Mouse (Mus musculus): ENCODE measurements around the gene Maml3. TPM values are rescaled to one million over a fixed set of nuclear protein-coding genes. Genes with fewer than 3 reads are reported as not detected.

Maml3 gene
- total RNA-seq, 2 experiments from 2014 or later = 8.7 to 9.8 TPM

DNA sequence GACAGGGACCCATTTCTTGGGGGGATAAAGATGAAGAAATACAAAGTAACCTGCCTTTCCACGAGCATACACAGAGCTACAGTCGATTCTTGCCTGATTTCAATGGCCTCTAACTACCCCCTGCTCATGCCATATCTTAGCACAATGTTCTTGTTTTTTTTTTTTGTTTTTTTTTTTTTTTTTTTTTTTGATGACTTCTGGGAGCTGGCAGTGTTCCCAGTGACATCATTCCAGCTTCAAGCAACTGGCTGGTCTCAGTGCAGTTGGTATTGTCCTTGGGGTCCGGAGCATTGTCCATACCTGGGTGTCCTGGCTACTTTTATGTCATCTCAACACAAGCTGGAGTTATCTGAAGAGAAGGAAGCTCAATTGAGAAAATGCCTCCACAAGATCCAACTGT is 429.9 kb downstream of the Maml3 start:
- Histone ChIP-seq H3K27ac (no peak overlapping the region), H3K4me3 (no peak overlapping the region)
- no peak for DNase-seq (ENCODE audit: low spot score in 2 of 2)
- no peak for TF ChIP-seq CTCF (conservative IDR thresholded peaks at IDR 0.05)

GRCm38 (mm10) chr3:51673408-51674086 is 431.3 kb downstream of the Maml3 start:
- TF ChIP-seq CTCF (conservative IDR thresholded peaks at IDR 0.05) = peak; percentile 72
- H3K27ac ChIP-seq = no peak overlapping the region
- H3K4me3 ChIP-seq = no peak overlapping the region
- peak in 1 of 2 experiments; percentile 38 for DNase-seq (ENCODE audit: low spot score in 2 of 2)

- TF ChIP-seq CTCF (conservative IDR thresholded peaks at IDR 0.05) = no peak
- Histone ChIP-seq H3K4me3 (no peak overlapping the region), H3K27ac (no peak overlapping the region)
- no peak for DNase-seq (ENCODE audit: low spot score in 2 of 2)
Measured at GRCm38 (mm10) chr3:51672631-51673030, 432.2 kb downstream of the Maml3 start.

- no peak overlapping the region for H3K4me3 ChIP-seq
Measured at GRCm38 (mm10) chr3:51671071-51671469, 433.8 kb downstream of the Maml3 start.

DNA sequence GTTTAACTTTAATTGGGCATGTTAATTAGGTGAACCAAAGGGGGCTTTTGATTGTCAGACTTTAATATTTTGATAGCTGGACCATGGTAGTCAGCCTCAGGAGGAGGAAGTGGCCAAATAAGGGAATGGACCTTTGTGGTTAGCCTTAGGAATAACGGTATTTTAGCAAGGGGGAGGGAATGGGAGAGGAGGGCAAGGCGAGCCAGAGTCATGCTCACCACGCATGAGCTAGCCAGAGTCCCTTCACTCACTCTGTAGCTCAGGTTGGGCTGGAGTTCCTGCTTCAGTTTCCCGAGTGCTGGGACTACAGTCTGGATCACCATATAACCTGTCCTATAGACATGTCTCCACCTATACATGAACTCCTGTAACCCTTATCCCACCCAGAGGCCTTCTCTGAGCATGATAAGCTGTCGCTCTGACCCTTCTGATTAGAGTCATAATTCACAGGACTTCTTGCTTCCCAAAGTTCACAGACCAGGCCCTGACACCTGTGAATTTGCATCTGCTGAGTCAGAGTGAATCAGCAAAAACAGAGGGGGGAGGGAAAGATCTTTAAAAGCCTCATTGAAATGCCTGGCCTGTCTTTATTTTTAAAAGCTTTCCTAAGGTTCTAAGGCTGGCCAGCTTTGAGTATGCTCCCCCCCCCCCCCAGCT is 434.3 kb downstream of the Maml3 start:
- no peak for TF ChIP-seq CTCF (conservative IDR thresholded peaks at IDR 0.05)
- no peak overlapping the region for H3K4me3 ChIP-seq
- no peak overlapping the region for H3K27ac ChIP-seq
- DNase-seq (ENCODE audit: low spot score in 2 of 2) = no peak

More at GRCm38 (mm10) chr3:51671071-51671469, 433.8 kb downstream of the Maml3 start:
- no peak for TF ChIP-seq CTCF (conservative IDR thresholded peaks at IDR 0.05)
- DNase-seq (ENCODE audit: low spot score in 2 of 2) = no peak
- no peak overlapping the region for H3K27ac ChIP-seq

DNA sequence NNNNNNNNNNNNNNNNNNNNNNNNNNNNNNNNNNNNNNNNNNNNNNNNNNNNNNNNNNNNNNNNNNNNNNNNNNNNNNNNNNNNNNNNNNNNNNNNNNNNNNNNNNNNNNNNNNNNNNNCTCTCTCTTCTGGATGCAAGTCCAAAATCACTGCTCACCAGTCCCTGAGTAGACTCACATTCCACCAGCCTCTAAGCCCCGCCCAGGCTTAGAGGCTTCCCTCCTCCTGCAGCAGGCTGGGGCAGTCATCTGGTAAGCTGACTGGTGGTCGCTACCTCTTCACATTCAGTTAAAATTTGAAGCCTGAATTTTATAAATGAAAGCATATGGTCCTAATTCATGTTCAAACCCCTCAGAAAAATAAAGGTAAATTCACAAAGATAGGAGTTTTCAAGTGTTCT is 436.3 kb downstream of the Maml3 start:
- TF ChIP-seq CTCF (conservative IDR thresholded peaks at IDR 0.05) = no peak
- Histone ChIP-seq H3K27ac (no peak overlapping the region), H3K4me3 (no peak overlapping the region)
- no peak for DNase-seq (ENCODE audit: low spot score in 2 of 2)

GRCm38 (mm10) chr3:51662557-51662956 is 442.3 kb downstream of the Maml3 start:
- TF ChIP-seq CTCF (conservative IDR thresholded peaks at IDR 0.05) = no peak
- DNase-seq (ENCODE audit: low spot score in 2 of 2) = no peak
- no peak overlapping the region for H3K4me3 ChIP-seq
- peak overlapping the region; percentile 3; the same call in 1 of the 2 replicates for H3K27ac ChIP-seq

DNA sequence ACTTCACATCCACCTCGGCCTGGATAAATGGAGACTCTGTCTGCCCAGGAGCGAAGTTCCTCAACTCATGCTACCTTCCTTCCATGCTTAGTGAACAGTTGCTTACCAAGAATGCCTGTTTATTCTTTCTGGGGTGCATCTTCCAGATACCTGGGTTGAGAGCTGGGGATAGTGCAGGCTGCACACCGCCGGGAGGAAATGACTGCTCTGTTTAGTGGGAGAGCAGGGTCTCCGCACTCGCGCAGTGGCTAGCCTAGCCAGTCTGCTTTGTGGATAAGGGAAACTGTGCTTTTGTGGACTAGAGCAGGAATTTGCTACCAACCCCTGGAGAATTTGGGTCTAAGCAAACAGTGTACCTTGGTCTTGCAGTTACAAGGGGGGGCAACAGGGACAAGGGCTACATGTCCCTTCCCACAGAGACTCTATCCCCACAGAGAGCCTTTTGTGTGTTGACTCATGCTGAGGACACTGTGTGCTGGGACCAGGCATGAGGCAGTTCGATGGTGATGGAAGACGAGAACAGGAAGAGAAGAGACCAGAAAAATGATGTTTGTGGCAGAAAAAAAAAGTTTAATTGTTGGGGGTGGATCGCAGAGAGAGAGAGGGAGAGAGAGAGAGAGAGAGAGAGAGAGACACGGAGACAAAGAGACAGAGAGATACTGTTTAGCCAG is 442.9 kb downstream of the Maml3 start:
- H3K4me3 ChIP-seq = no peak overlapping the region
- no peak for DNase-seq (ENCODE audit: low spot score in 2 of 2)
- H3K27ac ChIP-seq = peak overlapping the region; percentile 3; the same call in 1 of the 2 replicates
- TF ChIP-seq CTCF (conservative IDR thresholded peaks at IDR 0.05) = no peak

DNA sequence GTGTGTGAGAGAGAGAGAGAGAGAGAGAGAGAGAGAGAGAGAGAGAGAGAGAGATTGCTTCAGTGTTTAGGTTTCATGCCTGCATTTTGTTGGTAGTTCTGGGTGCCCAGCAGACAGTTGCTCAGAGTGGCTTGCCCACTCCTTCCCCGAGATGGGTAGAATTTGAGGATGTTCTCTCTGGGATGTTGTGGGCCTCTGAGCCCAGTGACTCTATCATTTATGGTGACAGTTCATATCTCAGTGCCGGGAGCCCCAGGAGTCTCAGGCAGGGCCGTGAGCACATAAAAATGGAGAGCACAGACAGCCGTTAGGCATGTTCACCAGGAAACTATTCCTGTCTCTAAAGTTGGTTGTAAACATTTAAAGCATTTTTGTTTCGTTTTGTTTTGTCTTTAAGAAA is 443.5 kb downstream of the Maml3 start:
- no peak for DNase-seq (ENCODE audit: low spot score in 2 of 2)
- no peak for TF ChIP-seq CTCF (conservative IDR thresholded peaks at IDR 0.05)
- Histone ChIP-seq H3K4me3 (no peak overlapping the region), H3K27ac (no peak overlapping the region)

DNA sequence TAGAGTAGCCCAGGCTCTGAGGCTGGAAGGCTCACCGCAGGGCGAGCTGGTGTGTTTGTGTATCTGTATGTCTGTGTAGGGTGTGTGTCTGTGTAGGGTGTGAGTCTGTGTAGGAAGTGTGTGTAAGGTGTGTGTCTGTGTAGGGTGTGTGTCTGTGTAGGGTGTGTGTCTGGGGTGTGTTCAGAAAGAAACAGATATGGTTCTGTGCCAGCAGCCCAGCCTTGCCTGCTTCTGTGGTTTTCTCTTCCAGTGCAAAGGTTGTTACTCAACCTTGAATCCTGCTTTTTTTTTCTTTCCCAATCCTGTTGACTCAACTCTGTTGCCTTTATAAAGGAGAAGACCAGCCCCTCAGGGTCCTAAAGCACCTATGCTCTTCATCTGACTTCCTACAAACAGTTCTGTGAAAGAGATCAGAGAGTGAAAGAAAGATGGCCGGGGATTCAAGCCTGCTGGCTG is 444.0 kb downstream of the Maml3 start:
- TF ChIP-seq CTCF (conservative IDR thresholded peaks at IDR 0.05) = no peak
- no peak overlapping the region for H3K4me3 ChIP-seq

DNA sequence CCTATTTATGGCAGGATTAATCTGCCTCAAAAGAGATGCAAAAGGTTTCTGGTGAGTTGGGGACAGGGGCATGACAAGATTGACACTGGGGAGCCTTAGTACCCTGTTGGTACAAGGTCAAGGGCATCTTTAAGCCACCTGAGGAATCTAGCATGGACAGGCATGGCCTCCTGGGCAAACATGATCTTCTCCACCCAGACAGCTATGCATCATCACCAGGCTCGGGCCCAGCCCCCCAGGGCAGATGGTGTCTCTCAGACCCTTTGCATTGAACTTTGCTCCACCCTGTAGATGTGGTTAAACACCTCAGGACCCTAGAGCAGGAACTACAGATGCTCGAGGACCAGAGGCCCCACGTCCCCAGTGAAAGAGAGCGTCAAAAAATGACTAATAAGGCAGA is 444.8 kb downstream of the Maml3 start, which contains the start of gene Mgst2:
Mgst2 (plus strand) TSS at position 301 of the 400 bp plus-strand sequence.
- TF ChIP-seq CTCF (conservative IDR thresholded peaks at IDR 0.05) = no peak
- H3K4me3 ChIP-seq = no peak within 1 kb of the TSS

More for the DNA sequence above, 444.0 kb downstream of the Maml3 start:
- no peak for DNase-seq (ENCODE audit: low spot score in 2 of 2)
- H3K27ac ChIP-seq = no peak overlapping the region

GRCm38 (mm10) chr3:51659415-51659814 is 445.5 kb downstream of the Maml3 start:
- DNase-seq (ENCODE audit: low spot score in 2 of 2) = no peak
- Histone ChIP-seq H3K4me3 (no peak overlapping the region), H3K27ac (no peak overlapping the region)
- TF ChIP-seq CTCF (conservative IDR thresholded peaks at IDR 0.05) = no peak

More for the DNA sequence above, 444.8 kb downstream of the Maml3 start, which contains the start of gene Mgst2:
- no peak for DNase-seq (ENCODE audit: low spot score in 2 of 2)
- no peak within 1 kb of the TSS for H3K27ac ChIP-seq
